Mouse (Mus musculus): ENCODE measurements at regions not wholly inside any gene's neighbourhood (a gene's known extent, or its start where the extent isn't known, plus 50 kb on each side); places are given as distances from the start of the nearest gene placed in this dataset.

- no peak for TF ChIP-seq POLR2A (IDR thresholded peaks at IDR 0.05; ENCODE audit: low read depth, low read length)
- TF ChIP-seq CTCF (conservative IDR thresholded peaks at IDR 0.05; ENCODE audit: insufficient read depth, insufficient read length, low read depth, low read length) = no peak
Measured at GRCm38 (mm10) chr19:59738541-59738940, 204.9 kb downstream of the Rab11fip2 start.

All from kidney, adult 2 months (tissue).